Mouse (Mus musculus) stomach, embryonic 14.5 days (tissue): ENCODE results near the gene Rras2. TPM values are rescaled to one million over a fixed set of nuclear protein-coding genes. Genes with fewer than 3 reads are reported as not detected.

Source experiments
- ATAC-seq: fragments of 200-750 bp; cut with Nextera tagmentation; 2 replicates; pipeline ENCODE4 v1.8.0; 2017; ENCODE audit warnings: low read depth, moderate TSS enrichment; ENCODE audit not compliant: insufficient number of reproducible peaks, insufficient read depth, low FRiP score
- H3K27ac ChIP-seq: fragments of 300-500 bp; sonication (generic); 2 replicates; pipeline ENCODE4 v1.5.1; 2014; ENCODE audit warnings: mild to moderate bottlenecking, low read length, moderate library complexity, mixed read lengths
- H3K27me3 ChIP-seq: fragments of 300-500 bp; sonication (generic); 2 replicates; pipeline ENCODE4 v1.6.1; 2014; ENCODE audit warnings: low read length, control low read depth, mixed read lengths; ENCODE audit not compliant: control insufficient read depth, insufficient read depth
- H3K36me3 ChIP-seq: fragments of 300-500 bp; sonication (generic); 2 replicates; pipeline ENCODE4 v1.6.1; 2014; ENCODE audit warnings: mild to moderate bottlenecking, control low read depth, low read length, moderate library complexity, mixed read lengths; ENCODE audit not compliant: control insufficient read depth, insufficient read depth
- H3K4me1 ChIP-seq: fragments of 300-500 bp; sonication (generic); 2 replicates; pipeline ENCODE4 v1.6.1; 2014; ENCODE audit warnings: low read length, control low read depth, mixed read lengths; ENCODE audit not compliant: control insufficient read depth, insufficient read depth
- H3K4me2 ChIP-seq: fragments of 300-500 bp; sonication (generic); replicated peaks from 2 replicates; pipeline ENCODE4 v1.6.1; 2014; ENCODE audit warnings: low read depth, low read length, control low read depth
- H3K4me3 ChIP-seq: fragments of 300-500 bp; sonication (generic); 2 replicates; pipeline ENCODE4 v1.5.1; 2014; ENCODE audit warnings: low read depth, low read length, control low read depth
- H3K9ac ChIP-seq: fragments of 300-500 bp; sonication (generic); replicated peaks from 2 replicates; pipeline ENCODE4 v1.6.1; 2014; ENCODE audit warnings: low read depth, mild to moderate bottlenecking, control low read depth, low read length, moderate library complexity, mixed read lengths
- H3K9me3 ChIP-seq: fragments of 300-500 bp; sonication (generic); 2 replicates; pipeline ENCODE4 v1.6.1; 2016; ENCODE audit warnings: low read depth, low read length, control low read depth; ENCODE audit not compliant: control insufficient read depth
- WGBS: fragments of 180-500 bp; shearing (Covaris S2); extraction: QIAGEN DNeasy Blood & Tissue Kit; methylation state at CpG from one replicate; pipeline ENCODE4 v1.1.7; 2014; 5-methylcytosine and 5-hydroxymethylcytosine counted together
- polyA plus RNA-seq: library from polyadenylated mRNA; unstranded; fragments of >200 nt; fragmentation: Nextera tagmentation; extraction: Ambion mirVana; gene quantifications from 2 replicates; pipeline ENCODE4 v1.2.1, GENCODE M21; 2014

Gene Rras2
- polyA plus RNA-seq, 1 experiment from 2014 or later = 29.4 TPM

- ATAC-seq = no peak
- WGBS = 61% methylated on average over 2 of the region's 2 CpGs
Observed at GRCm38 (mm10) chr7:114045814-114046213, 71.8 kb downstream of the Rras2 start.

GRCm38 (mm10) chr7:114043929-114044549 lies 73.5 kb downstream of the Rras2 start:
- no peaks in the 10 kb centered on the region for H3K27me3 ChIP-seq
- WGBS = 63% methylated on average over 6 of the region's 6 CpGs
- H3K4me2 ChIP-seq = no peak overlapping the region
- H3K4me1 ChIP-seq = no peaks in the 10 kb centered on the region
- H3K9me3 ChIP-seq = no peaks in the 10 kb centered on the region
- H3K4me3 ChIP-seq = no peak overlapping the region
- ATAC-seq = no peak
- peaks cover 5% of the 10 kb centered on the region; the same call in 1 of the 2 replicates for H3K36me3 ChIP-seq
- no peak overlapping the region for H3K9ac ChIP-seq
- no peak overlapping the region for H3K27ac ChIP-seq

More at GRCm38 (mm10) chr7:114045814-114046213, 71.8 kb downstream of the Rras2 start:
- Histone ChIP-seq H3K9ac (no peak overlapping the region), H3K36me3 (no peaks in the 10 kb centered on the region; the same call in 1 of the 2 replicates), H3K4me1 (no peaks in the 10 kb centered on the region), H3K27ac (no peak overlapping the region), H3K27me3 (no peaks in the 10 kb centered on the region), H3K4me3 (no peak overlapping the region), H3K4me2 (no peak overlapping the region), H3K9me3 (no peaks in the 10 kb centered on the region)

GRCm38 (mm10) chr7:114042973-114043928 lies 74.3 kb downstream of the Rras2 start:
- H3K27ac ChIP-seq = no peak overlapping the region
- 88% methylated on average over 26 of the region's 26 CpGs for whole genome bisulfite sequencing
- peaks cover 5% of the 10 kb centered on the region; the same call in 1 of the 2 replicates for H3K36me3 ChIP-seq
- no peak overlapping the region for H3K9ac ChIP-seq
- ATAC-seq = no peak
- H3K4me2 ChIP-seq = no peak overlapping the region
- H3K4me3 ChIP-seq = no peak overlapping the region
- no peaks in the 10 kb centered on the region for H3K27me3 ChIP-seq
- no peaks in the 10 kb centered on the region for H3K4me1 ChIP-seq
- no peaks in the 10 kb centered on the region for H3K9me3 ChIP-seq

GRCm38 (mm10) chr7:114041349-114041748 lies 76.2 kb downstream of the Rras2 start:
- Histone ChIP-seq H3K36me3 (peaks cover 5% of the 10 kb centered on the region; the same call in 1 of the 2 replicates), H3K4me3 (no peak overlapping the region), H3K4me1 (no peaks in the 10 kb centered on the region), H3K4me2 (no peak overlapping the region), H3K9me3 (no peaks in the 10 kb centered on the region), H3K9ac (no peak overlapping the region), H3K27me3 (no peaks in the 10 kb centered on the region), H3K27ac (no peak overlapping the region)
- 86% methylated on average over 4 of the region's 4 CpGs for WGBS
- no peak for ATAC-seq

GRCm38 (mm10) chr7:114037237-114037636 lies 80.3 kb downstream of the Rras2 start:
- no peak overlapping the region for H3K27ac ChIP-seq
- no peak overlapping the region for H3K4me3 ChIP-seq
- no peaks in the 10 kb centered on the region for H3K27me3 ChIP-seq
- H3K4me1 ChIP-seq = no peaks in the 10 kb centered on the region
- H3K36me3 ChIP-seq = peaks cover 5% of the 10 kb centered on the region; the same call in 1 of the 2 replicates
- ATAC-seq = no peak
- no peak overlapping the region for H3K4me2 ChIP-seq
- H3K9ac ChIP-seq = no peak overlapping the region
- 85% methylated on average over 4 of the region's 4 CpGs for WGBS
- H3K9me3 ChIP-seq = no peaks in the 10 kb centered on the region

- H3K27ac ChIP-seq = no peak overlapping the region
- no peak overlapping the region for H3K9ac ChIP-seq
- no peaks in the 10 kb centered on the region for H3K9me3 ChIP-seq
- no peak for ATAC-seq
- H3K36me3 ChIP-seq = no peaks in the 10 kb centered on the region
- H3K27me3 ChIP-seq = no peaks in the 10 kb centered on the region
- H3K4me3 ChIP-seq = no peak overlapping the region
- no peak overlapping the region for H3K4me2 ChIP-seq
- WGBS = 73% methylated on average over 6 of the region's 6 CpGs
- no peaks in the 10 kb centered on the region for H3K4me1 ChIP-seq
Observed at GRCm38 (mm10) chr7:114029596-114029995, 88.0 kb downstream of the Rras2 start.

GRCm38 (mm10) chr7:114028828-114029227 lies 88.8 kb downstream of the Rras2 start:
- no peaks in the 10 kb centered on the region for H3K36me3 ChIP-seq
- no peak for ATAC-seq
- no peak overlapping the region for H3K4me3 ChIP-seq
- no peaks in the 10 kb centered on the region for H3K27me3 ChIP-seq
- no peaks in the 10 kb centered on the region for H3K9me3 ChIP-seq
- H3K4me2 ChIP-seq = no peak overlapping the region
- no peak overlapping the region for H3K9ac ChIP-seq
- no peak overlapping the region for H3K27ac ChIP-seq
- WGBS = 90% methylated on average over 5 of the region's 5 CpGs
- no peaks in the 10 kb centered on the region for H3K4me1 ChIP-seq

- 75% methylated on average over 3 of the region's 3 CpGs for WGBS
- no peaks in the 10 kb centered on the region for H3K27me3 ChIP-seq
- H3K9ac ChIP-seq = no peak overlapping the region
- no peak for ATAC-seq
- no peak overlapping the region for H3K27ac ChIP-seq
- H3K4me1 ChIP-seq = no peaks in the 10 kb centered on the region
- no peak overlapping the region for H3K4me3 ChIP-seq
- H3K9me3 ChIP-seq = no peaks in the 10 kb centered on the region
- no peaks in the 10 kb centered on the region for H3K36me3 ChIP-seq
- H3K4me2 ChIP-seq = no peak overlapping the region
Observed at GRCm38 (mm10) chr7:114027406-114027805, 90.2 kb downstream of the Rras2 start.
